In genomic region chr5:119370481-119370880, GRCm38 (mm10) we compare ENCODE assay signal across 12 mouse cellular contexts.
A peak's percentile ranks its signal among the peaks of the same experiment; 100 is the strongest.
DNase-seq lines count a peak whose midpoint lies in the region; ATAC-seq lines count a peak whose summit lies in the region.
"Had no signal": no experiment of that assay in that cellular context is flagged by ENCODE, and none has a peak within 500 bp of the region (broad histone marks: within the 10 kb centered on the region; RNA-seq: fewer than 3 reads in every experiment).

No protein-coding gene starts in this region.

- peak overlapping the region; percentile 73 for H3K27ac ChIP-seq in kidney, embryonic 15.5 days
- no peak overlapping the region; the same call in 1 of the 2 replicates for H3K27ac ChIP-seq in embryonic facial prominence, embryonic 14.5 days (replicated peaks; ENCODE audit: low read depth, low read length)
- H3K27ac ChIP-seq in hindbrain, embryonic 13.5 days, result no peak overlapping the region
- H3K27ac ChIP-seq in midbrain, embryonic 13.5 days, result no peak overlapping the region
- H3K27ac ChIP-seq: liver, embryonic 12.5 days had no signal

- 0 out of 2 replicates have a peak, but pooled peaks cover 7% of the 10 kb centered on the region for H3K27me3 ChIP-seq in kidney, embryonic 15.5 days
- no peaks in the 10 kb centered on the region for H3K27me3 ChIP-seq in embryonic facial prominence, embryonic 14.5 days (replicated peaks; ENCODE audit: control insufficient read depth, insufficient read depth, low read length)
- peaks cover 51% of the 10 kb centered on the region for H3K27me3 ChIP-seq in hindbrain, embryonic 13.5 days
- H3K27me3 ChIP-seq in midbrain, embryonic 13.5 days, result peaks cover 50% of the 10 kb centered on the region
- H3K27me3 ChIP-seq: liver, embryonic 12.5 days had no signal

- no peak overlapping the region for H3K4me3 ChIP-seq in kidney, embryonic 15.5 days (replicated peaks)
- no peak overlapping the region for H3K4me3 ChIP-seq in embryonic facial prominence, embryonic 14.5 days (ENCODE audit: low read depth, low read length)
- H3K4me3 ChIP-seq in hindbrain, embryonic 13.5 days, result no peak overlapping the region
- H3K4me3 ChIP-seq in midbrain, embryonic 13.5 days (replicated peaks), result peak overlapping the region; percentile 14; the same call in 1 of the 2 replicates
- H3K4me3 ChIP-seq: liver, embryonic 12.5 days had no signal

- no peak for DNase-seq in kidney, postnatal 14 days
- no peak for DNase-seq in embryonic facial prominence, embryonic 14.5 days (ENCODE audit: low spot score)
- no peak for DNase-seq in adrenal gland, postnatal 10 days
- no peak for DNase-seq in gastrocnemius, postnatal 25 days
- DNase-seq in embryo, embryonic 10 days (ENCODE audit: low spot score), result no peak
- DNase-seq: cerebellum, adult 9-11 months; right cerebral cortex, postnatal 25 days; thymus, adult 18-20 months had no signal

- no peaks in the 10 kb centered on the region for H3K36me3 ChIP-seq in kidney, embryonic 15.5 days
- H3K36me3 ChIP-seq in embryonic facial prominence, embryonic 14.5 days (ENCODE audit: control insufficient read depth, insufficient read depth, low read length), result no peaks in the 10 kb centered on the region
- H3K36me3 ChIP-seq in hindbrain, embryonic 13.5 days, result no peaks in the 10 kb centered on the region
- no peaks in the 10 kb centered on the region for H3K36me3 ChIP-seq in midbrain, embryonic 13.5 days
- H3K36me3 ChIP-seq: liver, embryonic 12.5 days had no signal

- H3K9ac ChIP-seq in kidney, embryonic 15.5 days, result no peak overlapping the region
- H3K9ac ChIP-seq in embryonic facial prominence, embryonic 14.5 days (ENCODE audit: low read depth, low read length), result no peak overlapping the region
- no peak overlapping the region for H3K9ac ChIP-seq in hindbrain, embryonic 13.5 days
- no peak overlapping the region for H3K9ac ChIP-seq in midbrain, embryonic 13.5 days (replicated peaks)
- H3K9ac ChIP-seq: liver, embryonic 12.5 days had no signal

- no peak for ATAC-seq in kidney, embryonic 15.5 days (replicated peaks; ENCODE audit: low FRiP score)
- no peak for ATAC-seq in embryonic facial prominence, embryonic 14.5 days (ENCODE audit: low read depth)
- no peak for ATAC-seq in hindbrain, embryonic 13.5 days (ENCODE audit: low FRiP score)
- no peak for ATAC-seq in midbrain, embryonic 13.5 days
- ATAC-seq: liver, embryonic 12.5 days had no signal

- H3K4me2 ChIP-seq in kidney, embryonic 15.5 days, result peak overlapping the region; percentile 38
- peak overlapping the region; percentile 37 for H3K4me2 ChIP-seq in embryonic facial prominence, embryonic 14.5 days (ENCODE audit: low read depth, low read length)
- peak overlapping the region; percentile 25; the same call in 1 of the 2 replicates for H3K4me2 ChIP-seq in hindbrain, embryonic 13.5 days
- peak overlapping the region; percentile 45 for H3K4me2 ChIP-seq in midbrain, embryonic 13.5 days (replicated peaks)
- H3K4me2 ChIP-seq: liver, embryonic 12.5 days had no signal

- no peaks in the 10 kb centered on the region for H3K9me3 ChIP-seq in kidney, embryonic 15.5 days (replicated peaks)
- no peaks in the 10 kb centered on the region for H3K9me3 ChIP-seq in embryonic facial prominence, embryonic 14.5 days (ENCODE audit: control insufficient read depth, low read length)
- no peaks in the 10 kb centered on the region for H3K9me3 ChIP-seq in hindbrain, embryonic 13.5 days
- no peaks in the 10 kb centered on the region for H3K9me3 ChIP-seq in midbrain, embryonic 13.5 days
- H3K9me3 ChIP-seq: liver, embryonic 12.5 days had no signal

- 46% methylated on average over 12 of the region's 12 CpGs for WGBS in kidney, embryonic 15.5 days
- WGBS in embryonic facial prominence, embryonic 14.5 days, result 53% methylated on average over 12 of the region's 12 CpGs
- WGBS in hindbrain, embryonic 13.5 days, result 51% methylated on average over 12 of the region's 12 CpGs
- WGBS in midbrain, embryonic 13.5 days, result 17% methylated on average over 12 of the region's 12 CpGs

- H3K4me1 ChIP-seq in kidney, embryonic 15.5 days, result peaks cover 8% of the 10 kb centered on the region
- H3K4me1 ChIP-seq in embryonic facial prominence, embryonic 14.5 days (ENCODE audit: control insufficient read depth, insufficient read depth, low read length), result no peaks in the 10 kb centered on the region
- H3K4me1 ChIP-seq in hindbrain, embryonic 13.5 days (replicated peaks), result 0 out of 2 replicates have a peak, but pooled peaks cover 7% of the 10 kb centered on the region
- H3K4me1 ChIP-seq in midbrain, embryonic 13.5 days (replicated peaks), result peaks cover 9% of the 10 kb centered on the region
- H3K4me1 ChIP-seq: liver, embryonic 12.5 days had no signal
